8 mouse cellular contexts compared by ENCODE assay signal in the genomic region with DNA sequence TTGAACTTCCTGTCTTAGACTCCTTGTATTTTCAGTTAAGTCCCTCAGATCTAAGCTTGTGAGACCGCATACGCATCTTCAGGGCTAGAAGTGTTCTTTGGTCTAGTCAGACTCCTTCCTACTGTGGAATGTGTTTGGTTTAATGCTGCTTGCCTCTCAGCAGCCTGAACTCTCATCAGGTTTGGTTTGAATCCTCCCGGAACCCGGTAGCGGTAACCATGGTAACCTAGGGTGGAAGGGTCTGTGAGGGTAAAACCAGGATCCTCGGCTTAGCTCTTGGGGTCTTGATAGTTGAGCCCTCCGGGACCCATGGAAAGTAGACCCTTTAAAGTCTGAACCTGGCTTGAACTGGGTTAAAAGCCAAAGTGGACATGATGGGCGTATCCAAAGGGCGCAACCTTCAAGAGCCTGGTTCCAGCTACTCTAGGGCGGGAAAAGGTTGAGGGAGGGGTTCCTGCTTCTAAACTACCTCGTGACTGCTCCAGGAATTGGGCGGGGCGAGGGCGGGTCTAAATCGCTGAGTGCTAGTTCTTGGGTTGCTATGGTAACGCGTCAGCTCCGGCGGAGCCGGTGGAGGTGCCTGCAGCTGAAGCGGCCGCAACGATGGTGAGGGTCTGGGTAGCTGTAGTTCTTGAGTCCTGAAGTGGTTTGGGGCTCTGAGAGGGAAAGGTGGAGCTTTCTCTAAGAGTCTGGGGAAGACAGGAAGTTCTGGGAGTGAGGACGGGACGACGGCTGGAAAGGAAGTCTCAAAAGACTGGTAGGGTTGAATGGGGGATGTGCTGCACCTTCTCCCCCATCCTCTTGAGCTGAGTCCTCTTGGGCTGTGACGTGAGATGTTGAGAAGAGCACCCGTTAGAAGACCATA. TPM values are rescaled to one million over a fixed set of nuclear protein-coding genes. Genes with fewer than 3 reads are reported as not detected.
DNase-seq lines count a peak whose midpoint lies in the region; ATAC-seq and TF ChIP-seq lines count a peak whose summit lies in the region.

A gene (plus strand): TSS at position 226 of the 865 bp plus-strand sequence.

- peaks cover 59% of the 10 kb centered on the region for H3K4me1 ChIP-seq in E14TG2a.4 (replicated peaks; ENCODE audit: low read depth, low read length)
- H3K4me1 ChIP-seq in hindbrain, embryonic 12.5 days, result peaks cover 22% of the 10 kb centered on the region
- H3K4me1 ChIP-seq in lung, embryonic 16.5 days (replicated peaks; ENCODE audit: control insufficient read depth, insufficient read depth, low read length), result peaks cover 49% of the 10 kb centered on the region
- H3K4me1 ChIP-seq in olfactory bulb, adult 2 months (ENCODE audit: control insufficient read depth, insufficient read depth, low read length), result peaks cover 10% of the 10 kb centered on the region

- peak within 1 kb of the TSS; percentile 20; the same call in 1 of the 2 replicates for H3K9ac ChIP-seq in hindbrain, embryonic 12.5 days
- peak within 1 kb of the TSS; percentile 55 for H3K9ac ChIP-seq in lung, embryonic 16.5 days (ENCODE audit: low read length)

- peak; percentile 90 for DNase-seq in brain, adult 2 months (ENCODE audit: low read depth, low spot score)
- DNase-seq in frontal cortex, postnatal 14 days (ENCODE audit: low spot score in 2 of 2), result peak; percentile 74 to 76
- DNase-seq in layer of hippocampus, postnatal 14 days (ENCODE audit: low spot score in 2 of 2), result peak; percentile 59 to 73
- DNase-seq in thymus, postnatal 10 days (ENCODE audit: low spot score in 2 of 2), result peak; percentile 87 to 90

- H3K36me3 ChIP-seq in E14TG2a.4 (ENCODE audit: insufficient read depth, low read length), result no peaks in the 10 kb centered on the region
- H3K36me3 ChIP-seq in hindbrain, embryonic 12.5 days, result no peaks in the 10 kb centered on the region
- no peaks in the 10 kb centered on the region for H3K36me3 ChIP-seq in lung, embryonic 16.5 days (ENCODE audit: control insufficient read depth, insufficient read depth, low read length)

- H3K4me3 ChIP-seq in E14TG2a.4 (replicated peaks; ENCODE audit: low read length), result peak within 1 kb of the TSS; percentile 73
- peak within 1 kb of the TSS; percentile 26 for H3K4me3 ChIP-seq in hindbrain, embryonic 12.5 days
- H3K4me3 ChIP-seq in lung, embryonic 16.5 days (ENCODE audit: low read length), result peak within 1 kb of the TSS; percentile 49
- H3K4me3 ChIP-seq in olfactory bulb, adult 2 months (ENCODE audit: insufficient read depth, low read depth, low read length), result peak within 1 kb of the TSS; percentile 51

- peak within 1 kb of the TSS; percentile 55 for H3K4me2 ChIP-seq in hindbrain, embryonic 12.5 days (replicated peaks)
- H3K4me2 ChIP-seq in lung, embryonic 16.5 days (ENCODE audit: low read depth, low read length), result peak within 1 kb of the TSS; percentile 65

- peak; percentile 85 for ATAC-seq in hindbrain, embryonic 12.5 days (ENCODE audit: low FRiP score)
- peak; percentile 76 for ATAC-seq in lung, embryonic 16.5 days (ENCODE audit: low read depth)

- peaks cover 6% of the 10 kb centered on the region for H3K9me3 ChIP-seq in E14TG2a.4 (ENCODE audit: low read length)
- H3K9me3 ChIP-seq in hindbrain, embryonic 12.5 days (replicated peaks), result no peaks in the 10 kb centered on the region
- peaks cover 6% of the 10 kb centered on the region for H3K9me3 ChIP-seq in lung, embryonic 16.5 days (ENCODE audit: control insufficient read depth, low read length)

- no peak within 1 kb of the TSS for H3K27ac ChIP-seq in hindbrain, embryonic 12.5 days
- peak within 1 kb of the TSS; percentile 83 for H3K27ac ChIP-seq in lung, embryonic 16.5 days (ENCODE audit: low read length)
- no peak within 1 kb of the TSS for H3K27ac ChIP-seq in olfactory bulb, adult 2 months (ENCODE audit: insufficient read depth, low read depth, low read length)

- no peak for TF ChIP-seq POLR2A in olfactory bulb, adult 2 months (IDR thresholded peaks at IDR 0.05; ENCODE audit: insufficient read depth, low read depth, low read length)

- H3K27me3 ChIP-seq in E14TG2a.4 (ENCODE audit: insufficient read depth, low read length), result peaks cover under 1% of the 10 kb centered on the region
- H3K27me3 ChIP-seq in hindbrain, embryonic 12.5 days, result 0 out of 2 replicates have a peak, but pooled peaks cover 4% of the 10 kb centered on the region
- H3K27me3 ChIP-seq in lung, embryonic 16.5 days (ENCODE audit: control insufficient read depth, insufficient read depth, low read depth, low read length), result no peaks in the 10 kb centered on the region

- WGBS in hindbrain, embryonic 12.5 days, result 3% methylated on average over 28 of the region's 28 CpGs
- WGBS in lung, embryonic 16.5 days, result 3% methylated on average over 28 of the region's 28 CpGs
- WGBS in olfactory bulb, adult 2 months, result 2% methylated on average over 28 of the region's 28 CpGs

- no peak for TF ChIP-seq CTCF in E14TG2a.4 (conservative IDR thresholded peaks at IDR 0.05; ENCODE audit: low read length)
- no peak for TF ChIP-seq CTCF in olfactory bulb, adult 2 months (IDR thresholded peaks at IDR 0.05; ENCODE audit: insufficient read depth, low read depth, low read length)

RNA-seq across cellular contexts. Expression of the gene that starts here (rescaled TPM):
- 3.3 and 4.4 TPM in 2 replicates for polyA plus RNA-seq in hindbrain, embryonic 12.5 days (2016; fragmentation: Nextera tagmentation; extraction: Ambion mirVana)
- 1 to 10 TPM; 2.7 to 4.4 TPM for total RNA-seq in layer of hippocampus, postnatal 14 days (2021)
- 15.4 and 19.2 TPM in 2 replicates for polyA plus RNA-seq in lung, embryonic 16.5 days (2015; fragmentation: Nextera tagmentation; extraction: Ambion mirVana)
- polyA plus RNA-seq in olfactory bulb, adult 2 months (2012; ENCODE audit: insufficient read depth, insufficient read length, low replicate concordance, missing spikeins), result not detected in 2 replicates
